Mouse (Mus musculus) liver, postnatal 0 days (tissue): ENCODE data around the gene Ttc9c.

Experiments
- CTCF ChIP-seq: sonication (generic); IDR thresholded peaks from 2 replicates; pipeline ENCODE4 v1.5.1; 2016; ENCODE audit warnings: antibody characterized with exemption, low read depth
- EP300 ChIP-seq: IDR thresholded peaks from 2 replicates; pipeline ENCODE4 v1.6.1; 2016; ENCODE audit warnings: antibody characterized with exemption, low read depth, mild to moderate bottlenecking

DNA sequence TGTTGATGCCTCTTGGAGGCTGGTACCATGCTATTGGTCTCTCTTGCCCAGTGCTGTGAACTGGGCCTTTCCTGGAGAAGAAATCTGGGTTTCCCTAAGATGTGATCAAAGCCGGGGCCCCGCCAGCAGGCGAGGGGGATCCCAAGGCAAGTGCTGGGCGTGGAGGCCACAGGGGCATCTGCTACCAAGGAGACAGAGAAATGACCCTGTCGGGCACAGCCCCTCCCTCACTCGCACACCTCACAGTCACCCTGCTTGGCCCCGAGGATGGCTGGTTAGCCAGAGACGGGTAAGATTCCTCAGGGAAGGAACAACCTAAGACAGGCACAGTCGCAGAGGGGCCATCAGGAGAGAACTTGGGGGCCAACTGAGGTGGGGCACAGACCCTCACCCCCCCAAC is 53.6 kb downstream of the Ttc9c start:
- TF ChIP-seq CTCF, result no peak
- TF ChIP-seq EP300, result no peak
